Mouse (Mus musculus) CH12.LX (cell line): Measurements from ENCODE around the gene Bcl9l. TPM values are rescaled to one million over a fixed set of nuclear protein-coding genes. Genes with fewer than 3 reads are reported as not detected.

ENCODE experiments used
- DNase-seq: peaks from one replicate; pipeline ENCODE4 v3.0.0-alpha.2; 2013; ENCODE audit errors: extremely low read depth
- H3K27ac ChIP-seq: 2 replicates; pipeline ENCODE4 v1.5.1; 2012; ENCODE audit warnings: low read depth, mild to moderate bottlenecking, control low read depth, moderate library complexity; ENCODE audit not compliant: insufficient read depth
- H3K27me3 ChIP-seq: replicated peaks from 2 replicates; pipeline ENCODE3; 2012; ENCODE audit warnings: inconsistent platforms
- H3K36me3 ChIP-seq, 2 experiments: replicated peaks in 1 of 2; 2 replicates each; pipeline versions ENCODE3 to v1.6.1; 2012; ENCODE audit warnings: inconsistent platforms in 1 of 2, low read length in 1 of 2, mild to moderate bottlenecking in 1 of 2, mixed read lengths in 1 of 2, moderate library complexity in 1 of 2; ENCODE audit not compliant: control insufficient read depth in 1 of 2, insufficient read depth in 1 of 2
- H3K4me1 ChIP-seq, 2 experiments: 2 replicates each; pipeline ENCODE4 v1.6.1; 2012; ENCODE audit warnings: inconsistent platforms in 1 of 2, moderate library complexity in 1 of 2; ENCODE audit not compliant: insufficient read depth in 2 of 2, control insufficient read depth in 1 of 2
- H3K4me2 ChIP-seq: 2 replicates; pipeline ENCODE4 v1.6.1; 2012; ENCODE audit warnings: low read depth, mild to moderate bottlenecking, control low read depth; ENCODE audit not compliant: poor library complexity, insufficient read depth, severe bottlenecking
- H3K4me3 ChIP-seq, 3 experiments: fragments of 150-350 bp in 1 of 3; sonication (generic) in 1 of 3; replicated peaks in 1 of 3; 2 replicates each; pipeline versions ENCODE3 to v1.5.1; 2011 to 2012; ENCODE audit warnings: low read depth in 2 of 3, low read length in 2 of 3, mild to moderate bottlenecking in 2 of 3, moderate library complexity in 2 of 3, control low read depth in 1 of 3, improper control_type of control experiment in 1 of 3, inconsistent platforms in 1 of 3, mixed read lengths in 1 of 3; ENCODE audit not compliant: poor library complexity in 1 of 3
- H3K79me2 ChIP-seq: replicated peaks from 2 replicates; pipeline ENCODE4 v1.6.1; 2012; ENCODE audit warnings: mild to moderate bottlenecking, moderate library complexity; ENCODE audit not compliant: control insufficient read depth, poor library complexity, insufficient read depth, severe bottlenecking; ENCODE audit errors: extremely low read depth
- H3K9ac ChIP-seq: 2 replicates; pipeline ENCODE4 v1.6.1; 2012; ENCODE audit warnings: low read depth, mild to moderate bottlenecking, control low read depth, moderate library complexity; ENCODE audit not compliant: insufficient read depth
- H3K9me3 ChIP-seq: replicated peaks from 2 replicates; pipeline ENCODE3; 2012; ENCODE audit warnings: low read length, inconsistent platforms, mixed read lengths
- BHLHE40 ChIP-seq: IDR thresholded peaks from 2 replicates; pipeline ENCODE4 v1.6.1; 2011; ENCODE audit warnings: mild to moderate bottlenecking, low read depth, low read length, improper control_type of control experiment
- CHD1 ChIP-seq: IDR thresholded peaks from 2 replicates; pipeline ENCODE4 v1.6.1; 2012; ENCODE audit warnings: low read depth, low read length, improper control_type of control experiment, inconsistent platforms
- CHD2 ChIP-seq: IDR thresholded peaks from 2 replicates; pipeline ENCODE4 v1.6.1; 2011; ENCODE audit warnings: low read length, improper control_type of control experiment
- CTCF ChIP-seq, 2 experiments: IDR thresholded peaks in 1 of 2; conservative IDR thresholded peaks in 1 of 2; 2 replicates each; pipeline ENCODE4 v1.5.1; 2011 to 2012; ENCODE audit warnings: low read depth in 2 of 2, low read length in 2 of 2, improper control_type of control experiment in 1 of 2, inconsistent platforms in 1 of 2, mild to moderate bottlenecking in 1 of 2, moderate library complexity in 1 of 2
- ELF1 ChIP-seq: IDR thresholded peaks from 2 replicates; pipeline ENCODE4 v1.6.1; 2014; ENCODE audit warnings: low read depth, mild to moderate bottlenecking, inconsistent platforms, low read length, improper control_type of control experiment
- EP300 ChIP-seq: IDR thresholded peaks from 2 replicates; pipeline ENCODE4 v1.6.1; 2011; ENCODE audit warnings: low read length, improper control_type of control experiment
- GABPA ChIP-seq: IDR thresholded peaks from 2 replicates; pipeline ENCODE4 v1.6.1; 2012; ENCODE audit warnings: low read depth, low read length, improper control_type of control experiment, inconsistent platforms; ENCODE audit not compliant: insufficient replicate concordance
- HCFC1 ChIP-seq: IDR thresholded peaks from 2 replicates; pipeline ENCODE4 v1.6.1; 2012; ENCODE audit warnings: low read depth, mild to moderate bottlenecking, inconsistent platforms, low read length, improper control_type of control experiment
- IRF4 ChIP-seq: IDR thresholded peaks from 2 replicates; pipeline ENCODE4 v1.6.1; 2014; ENCODE audit warnings: low read depth, mild to moderate bottlenecking, inconsistent platforms, low read length, improper control_type of control experiment
- JUN ChIP-seq: IDR thresholded peaks from 2 replicates; pipeline ENCODE4 v1.6.1; 2011; ENCODE audit warnings: low read depth, mild to moderate bottlenecking, low read length, improper control_type of control experiment, moderate library complexity; ENCODE audit not compliant: insufficient read depth
- JUND ChIP-seq: conservative IDR thresholded peaks from 2 replicates; pipeline ENCODE4 v1.6.1; 2011; ENCODE audit warnings: low read depth, low read length, improper control_type of control experiment
- KAT2A ChIP-seq: IDR thresholded peaks from 2 replicates; pipeline ENCODE4 v1.6.1; 2012; ENCODE audit warnings: low read length, improper control_type of control experiment, inconsistent platforms; ENCODE audit not compliant: insufficient replicate concordance
- MAFK ChIP-seq: IDR thresholded peaks from 2 replicates; pipeline ENCODE4 v1.6.1; 2011; ENCODE audit warnings: low read length, improper control_type of control experiment; ENCODE audit not compliant: insufficient replicate concordance
- NELFE ChIP-seq: IDR thresholded peaks from 2 replicates; pipeline ENCODE4 v1.6.1; 2011; ENCODE audit warnings: low read depth, low read length, improper control_type of control experiment
- POLR2A ChIP-seq: IDR thresholded peaks from 2 replicates; pipeline ENCODE4 v1.6.1; 2011; ENCODE audit warnings: low read depth, mild to moderate bottlenecking, improper control_type of control experiment, low read length
- SIN3A ChIP-seq: IDR thresholded peaks from 2 replicates; pipeline ENCODE4 v1.6.1; 2012; ENCODE audit warnings: low read length, improper control_type of control experiment, inconsistent platforms
- TBP ChIP-seq: conservative IDR thresholded peaks from 2 replicates; pipeline ENCODE4 v1.6.1; 2011; ENCODE audit warnings: low read depth, low read length, improper control_type of control experiment
- TCF12 ChIP-seq: IDR thresholded peaks from 2 replicates; pipeline ENCODE4 v1.6.1; 2014; ENCODE audit warnings: low read depth, mild to moderate bottlenecking, inconsistent platforms, low read length, improper control_type of control experiment
- UBTF ChIP-seq: IDR thresholded peaks from 2 replicates; pipeline ENCODE4 v1.6.1; 2012; ENCODE audit warnings: low read depth, mild to moderate bottlenecking, inconsistent platforms, low read length, improper control_type of control experiment, moderate library complexity
- USF2 ChIP-seq: conservative IDR thresholded peaks from 2 replicates; pipeline ENCODE4 v1.6.1; 2011; ENCODE audit warnings: low read depth, low read length, improper control_type of control experiment
- ZKSCAN1 ChIP-seq: IDR thresholded peaks from 2 replicates; pipeline ENCODE4 v1.6.1; 2012; ENCODE audit warnings: low read depth, inconsistent platforms, low read length, improper control_type of control experiment, borderline replicate concordance
- ZMIZ1 ChIP-seq: IDR thresholded peaks from 2 replicates; pipeline ENCODE4 v1.6.1; 2012; ENCODE audit warnings: low read depth, mild to moderate bottlenecking, inconsistent platforms, low read length, improper control_type of control experiment
- dilution Hi-C: fragments of 300-500 bp; cut with MboI; formaldehyde crosslinking; loops from 2 replicates; pipeline ENCODE4 v1.14.3; 2020; ENCODE audit warnings: low sequenced_read_pairs; ENCODE audit not compliant: extremely low pct_unique_long_range_greater_than_20kb, extremely low pct_ligation_motif_present
- in situ Hi-C: fragments of 300-500 bp; cut with MboI; formaldehyde crosslinking; loops from 3 replicates; pipeline ENCODE4 v1.14.3; 2019; ENCODE audit warnings: low sequenced_read_pairs, low pct_ligation_motif_present, low pct_unique_long_range_greater_than_20kb, mixed read lengths
- polyA plus RNA-seq: library from polyadenylated mRNA; unstranded; fragments of >175 nt; gene quantifications from 2 replicates; pipeline ENCODE4 v1.2.1, GENCODE M21; 2012; ENCODE audit warnings: low read depth; ENCODE audit not compliant: insufficient read length
- total RNA-seq, 2 experiments: library from RNA; depleted of rRNA; stranded (reverse); fragments of 300-350 nt in 1 of 2; fragments of >200 nt in 1 of 2; gene quantifications; 2 replicates each; pipeline ENCODE4 v1.2.3; 2012 to 2014

Gene Bcl9l
- total and polyA plus RNA-seq, 3 experiments, result 0.67 to 7.5 (median 1.6) TPM

- no peak overlapping the region for H3K9ac ChIP-seq
- H3K9me3 ChIP-seq, result no peaks in the 10 kb centered on the region
- H3K27ac ChIP-seq, result no peak overlapping the region
- H3K36me3 ChIP-seq, result peaks cover 3 to 26% of the 10 kb centered on the region in 2 experiments
- in situ Hi-C loops (loop anchor here (5.0 kb wide), 1 partner anchor 36 kb away; no protein-coding TSS in a partner anchor), dilution Hi-C loops (no loop called here)
- peaks cover 70 to 95% of the 10 kb centered on the region in 2 experiments for H3K4me1 ChIP-seq
- no peaks in the 10 kb centered on the region for H3K79me2 ChIP-seq
- TF ChIP-seq KAT2A (no peak), ELF1 (peak; percentile 37; the same call in 1 of the 2 replicates), IRF4 (peak; percentile 36; the same call in 1 of the 2 replicates), CTCF (conservative IDR thresholded peaks at IDR 0.05 in 1 of 2, IDR thresholded peaks at IDR 0.05 in 1 of 2; ENCODE audit: low read depth in 2 of 2, low read length in 2 of 2) (no peak), JUN (no peak), BHLHE40 (no peak), TBP (no peak), EP300 (0 out of 2 replicates have a peak, but pooled peaks have one; percentile 12), CHD1 (no peak)
- H3K4me3 ChIP-seq, result no peak overlapping the region
- H3K4me2 ChIP-seq, result peak overlapping the region; percentile 55
- H3K27me3 ChIP-seq, result no peaks in the 10 kb centered on the region
- no peak for DNase-seq
Observed at GRCm38 (mm10) chr9:44497624-44498377, 15.2 kb downstream of the Bcl9l start.

- Histone ChIP-seq H3K4me1 (peaks cover 62 to 86% of the 10 kb centered on the region in 2 experiments), H3K4me2 (peak overlapping the region; percentile 55; the same call in 1 of the 2 replicates), H3K36me3 (peaks cover 3 to 35% of the 10 kb centered on the region in 2 experiments), H3K79me2 (no peaks in the 10 kb centered on the region), H3K4me3 (no peak overlapping the region), H3K27ac (no peak overlapping the region), H3K9ac (no peak overlapping the region), H3K9me3 (no peaks in the 10 kb centered on the region), H3K27me3 (no peaks in the 10 kb centered on the region)
- TF ChIP-seq ZKSCAN1 (no peak), SIN3A (no peak), POLR2A (no peak), CHD2 (no peak), USF2 (no peak), CHD1 (no peak), HCFC1 (no peak), ZMIZ1 (no peak), TCF12 (no peak), MAFK (no peak), EP300 (no peak), UBTF (no peak), JUND (no peak), IRF4 (no peak), NELFE (no peak), GABPA (no peak)
- dilution Hi-C loops, result no loop called here
- DNase-seq, result no peak
- in situ Hi-C loops, result loop anchor here (5.0 kb wide), 1 partner anchor 36 kb away; no protein-coding TSS in a partner anchor
Observed at GRCm38 (mm10) chr9:44498421-44499355, 16.1 kb downstream of the Bcl9l start.
